Mouse (Mus musculus) bone marrow macrophage, adult 2 months (primary cell): ENCODE measurements around the gene Washc2. TPM values are rescaled to one million over a fixed set of nuclear protein-coding genes. Genes with fewer than 3 reads are reported as not detected.
A peak's percentile ranks its signal among the peaks of the same experiment; 100 is the strongest.

ENCODE experiments used
- H3K27ac ChIP-seq: 2 replicates; pipeline ENCODE4 v1.5.1; 2012; ENCODE audit warnings: low read depth, low read length; ENCODE audit not compliant: insufficient read depth
- H3K4me1 ChIP-seq: 2 replicates; pipeline ENCODE4 v1.6.1; 2012; ENCODE audit warnings: low read length; ENCODE audit not compliant: control insufficient read depth, insufficient read depth
- H3K4me3 ChIP-seq: 2 replicates; pipeline ENCODE4 v1.5.1; 2012; ENCODE audit warnings: mild to moderate bottlenecking, low read length, moderate library complexity; ENCODE audit not compliant: insufficient read depth
- CTCF ChIP-seq: IDR thresholded peaks from 2 replicates; pipeline ENCODE4 v1.5.1; 2012; ENCODE audit warnings: low read depth, mild to moderate bottlenecking, low read length, moderate library complexity
- POLR2A ChIP-seq: IDR thresholded peaks from 2 replicates; pipeline ENCODE4 v1.6.1; 2012; ENCODE audit warnings: mild to moderate bottlenecking, low read depth, low read length, borderline replicate concordance
- polyA plus RNA-seq: library from polyadenylated mRNA; stranded (reverse); fragments of >200 nt; gene quantifications from 2 replicates; pipeline ENCODE4 v1.2.4, GENCODE M21; 2012; ENCODE audit not compliant: missing spikeins, insufficient read depth, insufficient read length

Washc2 gene
- polyA plus RNA-seq, 1 experiment, result 90.9 TPM

DNA sequence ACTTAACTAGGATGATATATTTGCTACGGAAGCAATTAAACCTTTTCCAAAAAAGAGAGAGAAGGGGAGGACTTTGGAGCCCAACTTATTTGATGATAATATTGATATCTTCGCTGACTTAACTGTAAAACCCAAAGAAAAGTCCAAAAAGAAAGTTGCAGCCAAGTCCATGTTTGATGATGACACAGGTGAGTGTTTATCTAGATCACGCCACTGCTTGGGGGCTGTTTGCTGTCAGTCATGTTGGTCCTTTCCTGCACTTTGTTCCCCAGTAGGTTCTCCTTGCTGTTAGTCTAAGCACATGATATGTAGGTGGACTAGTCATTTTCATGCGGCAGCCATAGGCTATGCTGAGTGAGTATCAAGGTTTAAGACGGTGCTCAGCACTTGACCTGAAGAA, 52.6 kb downstream of the Washc2 start:
- Histone ChIP-seq H3K4me1 (0 out of 2 replicates have a peak, but pooled peaks cover under 1% of the 10 kb centered on the region), H3K4me3 (no peak overlapping the region), H3K27ac (no peak overlapping the region)
- no peak for TF ChIP-seq POLR2A
- no peak for TF ChIP-seq CTCF

DNA sequence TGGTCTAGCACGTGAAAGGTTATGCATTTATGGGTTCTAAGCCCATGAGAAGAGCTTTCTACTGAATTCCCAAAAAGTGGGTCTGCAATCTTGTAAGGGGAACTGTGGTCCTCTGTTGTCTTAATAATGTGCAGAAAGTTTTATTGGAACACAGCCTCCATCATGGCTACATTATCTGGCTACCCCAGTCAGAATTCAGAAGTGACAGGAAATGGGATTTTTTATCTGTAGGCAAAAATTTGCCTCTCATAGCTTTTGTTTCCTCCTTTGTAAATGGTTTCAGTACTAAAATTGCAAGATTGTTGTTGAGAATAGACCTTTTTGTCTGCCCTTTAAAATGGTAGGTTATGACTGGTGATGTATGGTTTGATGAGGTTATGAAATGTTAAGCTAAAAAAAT, 55.0 kb downstream of the Washc2 start:
- Histone ChIP-seq H3K27ac (no peak overlapping the region), H3K4me3 (no peak overlapping the region), H3K4me1 (peaks cover 11% of the 10 kb centered on the region)
- TF ChIP-seq POLR2A, result no peak
- no peak for TF ChIP-seq CTCF

DNA sequence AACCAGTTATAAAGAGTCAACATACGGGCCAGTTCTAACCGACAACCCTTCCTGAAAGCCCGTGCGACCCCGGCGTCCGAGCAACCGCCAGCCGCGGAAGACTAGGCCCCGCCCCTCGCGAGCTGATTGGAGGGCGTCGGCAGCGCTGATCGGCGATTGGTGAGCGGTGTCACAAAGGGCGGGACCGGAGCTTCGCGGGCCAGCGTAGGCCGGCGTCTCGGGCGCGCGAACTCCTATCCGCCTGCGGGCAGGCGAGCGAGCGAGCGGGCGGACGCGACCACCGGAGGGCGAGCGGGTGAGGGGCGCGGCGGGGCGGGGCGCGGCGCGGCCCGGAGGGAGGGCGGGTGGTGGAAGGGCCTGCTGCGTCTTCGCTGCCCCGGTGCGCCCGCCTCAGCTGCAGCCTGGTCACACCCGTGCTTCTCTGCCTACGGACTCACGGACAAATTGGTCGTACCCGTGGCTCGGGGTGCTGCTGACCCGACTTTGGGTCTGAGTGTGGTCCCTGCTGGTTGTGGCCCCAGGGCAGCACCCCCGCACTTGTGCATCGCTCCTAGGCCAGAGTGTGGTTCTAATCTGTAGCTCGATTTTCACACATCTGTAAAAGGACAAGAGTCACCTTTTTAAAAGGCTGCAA, 56.3 kb downstream of the Washc2 start, which contains the start of gene Zfand4:
Zfand4 (plus strand) TSS at position 205 of the 634 bp plus-strand sequence.
- no peak for TF ChIP-seq CTCF
- TF ChIP-seq POLR2A, result no peak
- Histone ChIP-seq H3K4me3 (peak within 1 kb of the TSS; percentile 62), H3K27ac (no peak within 1 kb of the TSS), H3K4me1 (peaks cover 11% of the 10 kb centered on the region)

DNA sequence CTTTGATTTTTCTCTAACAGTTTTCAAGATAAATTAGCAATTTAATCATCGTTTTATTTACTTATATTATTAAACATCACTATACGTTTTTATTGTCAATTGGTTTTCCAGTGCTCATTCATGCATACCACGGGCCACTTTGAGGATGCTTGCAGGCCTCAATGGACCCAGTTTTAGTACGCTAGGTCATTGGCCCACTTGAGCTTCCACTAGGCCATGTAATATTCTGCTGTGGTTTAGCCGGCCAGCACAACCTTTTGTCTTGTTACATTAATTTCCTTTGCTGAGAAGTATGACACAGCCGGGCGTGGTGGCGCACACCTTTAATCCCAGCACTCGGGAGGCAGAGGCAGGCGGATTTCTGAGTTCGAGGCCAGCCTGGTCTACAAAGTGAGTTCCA, 57.0 kb downstream of the Washc2 start:
- Histone ChIP-seq H3K27ac (no peak overlapping the region), H3K4me3 (peak overlapping the region; percentile 62; the same call in 1 of the 2 replicates), H3K4me1 (peaks cover 11% of the 10 kb centered on the region)
- no peak for TF ChIP-seq CTCF
- no peak for TF ChIP-seq POLR2A

DNA sequence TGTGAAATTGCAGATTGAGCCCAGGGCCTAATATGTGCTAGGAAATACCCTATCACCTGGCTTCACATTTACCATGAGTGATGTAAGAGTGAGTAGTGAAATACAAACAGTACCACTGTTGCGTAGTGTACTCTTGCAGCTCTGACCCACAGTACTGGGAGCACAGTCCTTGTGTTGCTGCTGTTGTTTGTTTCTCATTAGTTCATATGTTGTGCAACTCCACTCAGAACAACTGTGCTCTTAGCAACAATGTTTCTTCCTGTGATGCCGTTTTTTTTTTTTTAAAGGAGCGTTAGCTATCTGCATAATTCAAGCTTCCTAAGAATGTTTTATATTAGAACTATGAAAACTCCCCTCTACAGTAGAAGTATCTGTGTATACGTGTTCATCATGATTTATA, 57.8 kb downstream of the Washc2 start:
- Histone ChIP-seq H3K27ac (no peak overlapping the region), H3K4me3 (no peak overlapping the region), H3K4me1 (peaks cover 11% of the 10 kb centered on the region)
- no peak for TF ChIP-seq CTCF
- no peak for TF ChIP-seq POLR2A

DNA sequence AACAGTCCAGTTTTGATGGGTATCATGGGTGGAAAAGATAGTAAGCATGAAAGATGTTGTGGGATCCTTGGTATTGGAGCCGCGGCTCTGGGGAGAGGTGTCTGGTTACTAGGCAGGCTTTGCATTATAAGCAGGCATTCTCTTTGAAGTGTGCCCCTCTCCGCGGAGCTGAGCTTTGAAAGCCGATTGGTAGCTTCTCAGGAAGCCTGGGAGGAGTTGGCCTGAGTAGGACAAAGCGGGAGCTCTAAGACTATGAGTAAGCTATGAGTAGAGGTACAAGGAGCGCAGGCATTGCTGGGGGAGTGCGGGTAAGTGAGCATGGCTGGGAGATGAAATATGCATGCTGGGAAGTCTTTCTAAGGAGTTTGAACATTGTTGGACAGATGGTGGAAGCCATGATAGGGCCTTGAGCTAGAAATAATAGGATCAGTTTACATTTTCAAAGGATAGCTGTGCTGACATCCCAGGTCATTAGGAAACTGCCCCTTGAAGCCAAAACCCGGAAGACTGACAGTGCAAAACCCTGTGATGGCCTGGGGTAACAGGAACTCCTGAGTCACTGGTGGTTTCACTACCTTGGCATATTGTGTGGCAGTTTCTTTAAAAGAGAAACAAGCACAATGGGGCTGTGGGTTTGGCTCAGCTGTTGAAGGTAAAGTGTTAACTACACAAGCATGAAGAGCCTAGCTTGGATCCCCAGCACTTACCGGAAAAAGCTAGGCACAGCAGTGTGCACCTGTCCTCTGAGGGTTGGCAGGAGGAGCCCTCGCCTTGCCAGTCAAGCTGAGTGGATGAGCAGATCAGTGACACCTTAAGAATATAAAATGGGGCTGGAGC, 58.7 kb downstream of the Washc2 start:
- TF ChIP-seq CTCF (peak; percentile 29; the same call in 1 of the 2 replicates), POLR2A (no peak)
- Histone ChIP-seq H3K4me3 (no peak overlapping the region), H3K4me1 (peaks cover 11% of the 10 kb centered on the region), H3K27ac (peak overlapping the region; percentile 36)

DNA sequence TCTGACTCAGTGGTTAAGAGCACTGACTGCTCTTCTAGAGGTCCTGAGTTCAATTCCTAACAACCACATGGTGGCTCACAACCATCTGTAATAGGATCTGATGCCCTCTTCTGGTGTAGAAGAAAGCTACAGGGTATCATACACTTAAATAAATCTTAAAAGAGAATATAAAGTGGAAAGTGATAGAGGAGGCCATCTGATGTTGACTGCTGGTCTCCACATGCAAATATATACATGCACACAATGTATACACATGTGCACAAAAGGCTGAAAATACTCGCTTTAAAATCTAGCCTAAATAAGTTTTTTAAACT, 59.2 kb downstream of the Washc2 start:
- H3K4me1 ChIP-seq, result peaks cover 11% of the 10 kb centered on the region
- peak overlapping the region; percentile 36; the same call in 1 of the 2 replicates for H3K27ac ChIP-seq

DNA sequence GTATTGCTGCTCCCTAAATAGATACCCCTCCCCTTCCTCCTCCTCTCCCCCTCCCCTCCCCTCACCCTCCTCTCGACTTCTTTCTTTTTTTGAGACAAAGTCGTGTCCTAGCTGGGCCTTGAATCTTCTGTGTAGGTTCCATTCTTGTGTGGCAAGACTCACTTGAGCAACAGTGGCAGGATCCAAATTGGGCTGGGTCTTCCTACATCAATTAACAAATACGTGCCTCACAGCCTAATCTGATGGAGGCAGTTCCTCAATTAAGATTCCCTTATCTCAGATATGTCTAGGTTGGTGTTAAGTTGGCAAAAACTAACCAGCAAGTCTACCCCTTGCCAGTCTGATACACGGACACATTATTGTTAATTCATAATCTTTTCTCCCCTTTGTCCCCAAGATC, 67.9 kb downstream of the Washc2 start:
- peaks cover 19% of the 10 kb centered on the region for H3K4me1 ChIP-seq
- TF ChIP-seq POLR2A (no peak), CTCF (no peak)

More for the DNA sequence above, 59.2 kb downstream of the Washc2 start:
- TF ChIP-seq CTCF (no peak), POLR2A (no peak)
- H3K4me3 ChIP-seq, result no peak overlapping the region

DNA sequence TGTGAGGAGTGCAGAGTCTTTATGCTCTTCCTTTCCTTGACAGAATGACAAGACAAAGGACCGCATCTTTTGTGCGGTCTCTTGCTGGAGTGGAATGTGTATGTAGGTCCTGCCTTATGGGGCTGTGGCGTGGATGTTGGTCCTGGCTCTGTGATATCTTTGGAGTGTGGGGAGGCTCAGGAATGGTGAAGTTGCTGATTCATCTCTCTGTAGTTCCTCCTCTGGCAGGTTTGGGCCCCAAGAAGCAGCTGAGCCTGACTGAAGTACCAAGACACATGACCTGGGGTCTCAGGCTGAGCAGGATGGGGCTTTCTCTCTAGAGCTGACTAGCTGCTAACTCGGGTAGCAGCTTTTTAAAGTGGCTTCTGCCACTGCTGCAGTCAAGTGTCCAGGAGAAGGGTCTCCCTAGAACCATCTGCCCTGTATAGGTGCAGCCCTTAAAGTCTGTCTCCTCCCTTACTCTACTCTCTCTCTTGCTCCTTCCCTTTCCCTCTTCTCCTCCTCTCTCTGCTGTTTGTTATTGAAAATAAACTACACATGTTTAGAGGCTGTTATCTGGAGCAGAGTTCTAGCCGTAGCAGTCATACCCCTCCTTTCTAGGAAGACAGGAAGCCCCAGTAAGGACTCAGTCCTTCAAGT, 71.0 kb downstream of the Washc2 start:
- H3K4me3 ChIP-seq, result no peak overlapping the region
- peaks cover 24% of the 10 kb centered on the region for H3K4me1 ChIP-seq
- TF ChIP-seq POLR2A (no peak), CTCF (no peak)
- H3K27ac ChIP-seq, result no peak overlapping the region

More for the DNA sequence above, 67.9 kb downstream of the Washc2 start:
- Histone ChIP-seq H3K27ac (no peak overlapping the region), H3K4me3 (no peak overlapping the region)
